26 mouse cellular contexts compared by ENCODE assay signal in the genomic region with DNA sequence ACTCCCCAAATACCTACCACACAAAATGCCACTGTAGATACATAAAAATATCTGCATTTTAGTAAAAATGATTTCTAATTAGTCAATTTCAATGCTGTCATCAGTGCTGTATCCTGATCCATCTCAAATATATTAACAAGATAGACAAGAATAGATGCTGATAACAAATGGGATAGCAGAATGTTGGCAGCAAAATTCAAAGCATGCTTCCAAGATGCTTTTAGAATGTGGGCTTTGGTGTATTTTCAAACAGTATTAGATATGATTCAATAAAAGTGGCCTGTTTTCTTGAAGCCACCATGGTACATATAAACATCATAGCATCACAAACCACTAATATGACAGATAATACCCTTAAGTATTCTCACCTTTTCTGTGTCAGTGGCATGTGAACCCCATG.
"Had no signal": no experiment of that assay in that cellular context is flagged by ENCODE, and none has a peak within 500 bp of the region (broad histone marks: within the 10 kb centered on the region; RNA-seq: fewer than 3 reads in every experiment).

No protein-coding gene starts in this region.

- ATAC-seq: intestine, postnatal 0 days; liver, embryonic 12.5 days; midbrain, embryonic 13.5 days; midbrain, embryonic 16.5 days had no signal

- H3K27me3 ChIP-seq: kidney, embryonic 15.5 days; limb, embryonic 13.5 days; liver, embryonic 12.5 days; liver, embryonic 15.5 days; lung, embryonic 15.5 days; megakaryocyte, embryonic 14.5 days; midbrain, embryonic 13.5 days; neural tube, embryonic 13.5 days had no signal

- H3K36me3 ChIP-seq: kidney, embryonic 15.5 days; limb, embryonic 10.5 days; limb, embryonic 13.5 days; liver, embryonic 12.5 days; liver, embryonic 15.5 days; lung, embryonic 15.5 days; midbrain, embryonic 10.5 days; midbrain, embryonic 13.5 days; neural tube, embryonic 13.5 days had no signal

- H3K9me3 ChIP-seq: kidney, embryonic 15.5 days; limb, embryonic 10.5 days; limb, embryonic 13.5 days; liver, embryonic 12.5 days; liver, embryonic 15.5 days; lung, embryonic 15.5 days; midbrain, embryonic 10.5 days; midbrain, embryonic 13.5 days; neural tube, embryonic 13.5 days had no signal

- H3K4me2 ChIP-seq: kidney, embryonic 15.5 days; limb, embryonic 13.5 days; liver, embryonic 12.5 days; liver, embryonic 15.5 days; lung, embryonic 15.5 days; midbrain, embryonic 13.5 days; neural tube, embryonic 13.5 days had no signal

- H3K9ac ChIP-seq: kidney, embryonic 15.5 days; limb, embryonic 13.5 days; liver, embryonic 12.5 days; liver, embryonic 15.5 days; lung, embryonic 15.5 days; midbrain, embryonic 13.5 days; neural tube, embryonic 13.5 days had no signal

- H3K4me3 ChIP-seq: kidney, embryonic 15.5 days; limb, embryonic 10.5 days; limb, embryonic 13.5 days; liver, embryonic 12.5 days; liver, embryonic 15.5 days; lung, embryonic 15.5 days; megakaryocyte, embryonic 14.5 days; midbrain, embryonic 10.5 days; midbrain, embryonic 13.5 days; myocyte; neural tube, embryonic 13.5 days had no signal

- H3K27ac ChIP-seq: kidney, embryonic 15.5 days; limb, embryonic 10.5 days; limb, embryonic 13.5 days; liver, embryonic 12.5 days; liver, embryonic 15.5 days; lung, embryonic 15.5 days; midbrain, embryonic 10.5 days; midbrain, embryonic 13.5 days; neural tube, embryonic 13.5 days; stomach, postnatal 0 days had no signal

- H3K4me1 ChIP-seq: kidney, embryonic 15.5 days; limb, embryonic 10.5 days; limb, embryonic 13.5 days; liver, embryonic 12.5 days; liver, embryonic 15.5 days; lung, embryonic 15.5 days; megakaryocyte, embryonic 14.5 days; midbrain, embryonic 10.5 days; midbrain, embryonic 13.5 days; neural tube, embryonic 13.5 days had no signal

- DNase-seq: kidney, adult 2 months; kidney, postnatal 10 days; kidney, postnatal 36 days; liver; lung, adult 18-20 months; lung, postnatal 10 days; lung, postnatal 36 days; retina, postnatal 1 day; right cerebral cortex, postnatal 14 days; right cerebral cortex, postnatal 4 days; thymus, adult 2 months; thymus, postnatal 14 days had no signal
